Mouse (Mus musculus) kidney, postnatal 36 days (tissue): ENCODE measurements around the gene Lgr6.

Source experiments
- DNase-seq, 2 experiments: peaks; one replicate each; pipeline ENCODE4 v3.0.0; 2021 to 2022; ENCODE audit warnings: mixed read lengths in 2 of 2

Gene Lgr6

GRCm38 (mm10) chr1:135011912-135012311 is 93.2 kb downstream of the Lgr6 start:
- no peak for DNase-seq

GRCm38 (mm10) chr1:135009833-135010232 is 95.2 kb downstream of the Lgr6 start:
- no peak for DNase-seq

- DNase-seq, result no peak
These were observed 99.4 kb downstream of the Lgr6 start for GRCm38 (mm10) chr1:135005696-135006095.

GRCm38 (mm10) chr1:135003346-135003745 is 101.7 kb downstream of the Lgr6 start:
- DNase-seq, result no peak

GRCm38 (mm10) chr1:135000527-135000926 is 104.5 kb downstream of the Lgr6 start:
- DNase-seq, result no peak

GRCm38 (mm10) chr1:134998231-134998630 is 106.8 kb downstream of the Lgr6 start:
- no peak for DNase-seq

GRCm38 (mm10) chr1:134997568-134997967 is 107.5 kb downstream of the Lgr6 start:
- DNase-seq, result no peak

- no peak for DNase-seq
These were observed 108.6 kb downstream of the Lgr6 start for GRCm38 (mm10) chr1:134996471-134996870.

- peak in 1 of 2 experiments; percentile 26 for DNase-seq
These were observed 109.1 kb downstream of the Lgr6 start for GRCm38 (mm10) chr1:134995954-134996353.

- no peak for DNase-seq
These were observed 109.6 kb downstream of the Lgr6 start for GRCm38 (mm10) chr1:134995437-134995836.

GRCm38 (mm10) chr1:134994739-134995138 is 110.3 kb downstream of the Lgr6 start:
- DNase-seq, result no peak

- peak; percentile 33 to 41 for DNase-seq
These were observed 112.9 kb downstream of the Lgr6 start for GRCm38 (mm10) chr1:134992046-134992645.

GRCm38 (mm10) chr1:134989372-134989771 is 115.7 kb downstream of the Lgr6 start:
- DNase-seq, result peak; percentile 73 to 84

GRCm38 (mm10) chr1:134987962-134988341 is 117.1 kb downstream of the Lgr6 start:
- no peak for DNase-seq

GRCm38 (mm10) chr1:134987173-134987961 is 117.7 kb downstream of the Lgr6 start:
- peak; percentile 56 to 77 for DNase-seq

GRCm38 (mm10) chr1:134972920-134973319 is 132.2 kb downstream of the Lgr6 start:
- peak in 1 of 2 experiments; percentile 17 for DNase-seq

- no peak for DNase-seq
These were observed 139.6 kb downstream of the Lgr6 start for GRCm38 (mm10) chr1:134965430-134965829.

- peak; percentile 14 to 57 for DNase-seq
These were observed 142.3 kb downstream of the Lgr6 start for GRCm38 (mm10) chr1:134962821-134963220.

GRCm38 (mm10) chr1:134962053-134962803 is 142.8 kb downstream of the Lgr6 start, which contains the start of gene Ube2t:
TSS of gene Ube2t (plus strand) at chr1:134962565.
- peak; percentile 96 to 97 for DNase-seq

GRCm38 (mm10) chr1:134960634-134961033 is 144.4 kb downstream of the Lgr6 start:
- no peak for DNase-seq

- peak; percentile 96 to 98 for DNase-seq
These were observed 149.4 kb downstream of the Lgr6 start, which contains the start of gene Ppp1r12b for GRCm38 (mm10) chr1:134955637-134956176. TSS of gene Ppp1r12b (minus strand) at chr1:134955942.

GRCm38 (mm10) chr1:134955050-134955636 is 149.9 kb downstream of the Lgr6 start:
- DNase-seq, result no peak

GRCm38 (mm10) chr1:134949946-134950345 is 155.1 kb downstream of the Lgr6 start:
- peak in 1 of 2 experiments; percentile 16 for DNase-seq
